Mouse (Mus musculus): ENCODE data around the gene Ppp1r13b.
A peak's percentile ranks its signal among the peaks of the same experiment; 100 is the strongest.

Ppp1r13b gene

GRCm38 (mm10) chr12:111882022-111882421 lies 25.9 kb downstream of the Ppp1r13b start:
- DNase-seq (ENCODE audit: low spot score), result no peak

GRCm38 (mm10) chr12:111878213-111878612 lies 29.7 kb downstream of the Ppp1r13b start:
- DNase-seq (ENCODE audit: low spot score), result peak; percentile 90

GRCm38 (mm10) chr12:111875499-111875898 lies 32.4 kb downstream of the Ppp1r13b start:
- no peak for DNase-seq (ENCODE audit: low spot score)

GRCm38 (mm10) chr12:111874601-111875140 lies 33.2 kb downstream of the Ppp1r13b start:
- no peak for DNase-seq (ENCODE audit: low spot score)

GRCm38 (mm10) chr12:111872079-111872478 lies 35.8 kb downstream of the Ppp1r13b start:
- no peak for DNase-seq (ENCODE audit: low spot score)

- DNase-seq (ENCODE audit: low spot score), result no peak
Observed at GRCm38 (mm10) chr12:111870811-111871210, 37.1 kb downstream of the Ppp1r13b start.

- no peak for DNase-seq (ENCODE audit: low spot score)
Observed at GRCm38 (mm10) chr12:111869806-111870205, 38.1 kb downstream of the Ppp1r13b start.

- DNase-seq (ENCODE audit: low spot score), result no peak
Observed at GRCm38 (mm10) chr12:111864206-111864824, 43.6 kb downstream of the Ppp1r13b start.

GRCm38 (mm10) chr12:111855448-111855847 lies 52.5 kb downstream of the Ppp1r13b start:
- DNase-seq (ENCODE audit: low spot score), result no peak

GRCm38 (mm10) chr12:111853546-111853945 lies 54.4 kb downstream of the Ppp1r13b start:
- no peak for DNase-seq (ENCODE audit: low spot score)

GRCm38 (mm10) chr12:111853011-111853436 lies 54.9 kb downstream of the Ppp1r13b start:
- peak; percentile 21 for DNase-seq (ENCODE audit: low spot score)

GRCm38 (mm10) chr12:111851745-111852144 lies 56.2 kb downstream of the Ppp1r13b start:
- DNase-seq (ENCODE audit: low spot score), result no peak

- no peak for DNase-seq (ENCODE audit: low spot score)
Observed at GRCm38 (mm10) chr12:111851235-111851634, 56.7 kb downstream of the Ppp1r13b start.

- peak; percentile 16 for DNase-seq (ENCODE audit: low spot score)
Observed at GRCm38 (mm10) chr12:111848300-111848798, 59.6 kb downstream of the Ppp1r13b start.

- DNase-seq (ENCODE audit: low spot score), result no peak
Observed at GRCm38 (mm10) chr12:111846815-111847214, 61.1 kb downstream of the Ppp1r13b start.

- DNase-seq (ENCODE audit: low spot score), result no peak
Observed at GRCm38 (mm10) chr12:111845953-111846352, 62.0 kb downstream of the Ppp1r13b start.

- DNase-seq (ENCODE audit: low spot score), result no peak
Observed at GRCm38 (mm10) chr12:111843470-111843869, 64.4 kb downstream of the Ppp1r13b start.

- DNase-seq (ENCODE audit: low spot score), result no peak
Observed at GRCm38 (mm10) chr12:111842565-111843433, 65.1 kb downstream of the Ppp1r13b start.

GRCm38 (mm10) chr12:111833457-111833856 lies 74.5 kb downstream of the Ppp1r13b start:
- DNase-seq (ENCODE audit: low spot score), result no peak

- no peak for DNase-seq (ENCODE audit: low spot score)
Observed at GRCm38 (mm10) chr12:111832643-111833042, 75.3 kb downstream of the Ppp1r13b start.

- DNase-seq (ENCODE audit: low spot score), result no peak
Observed at GRCm38 (mm10) chr12:111830375-111830774, 77.5 kb downstream of the Ppp1r13b start.

GRCm38 (mm10) chr12:111829954-111830353 lies 78.0 kb downstream of the Ppp1r13b start:
- no peak for DNase-seq (ENCODE audit: low spot score)

GRCm38 (mm10) chr12:111829447-111829846 lies 78.5 kb downstream of the Ppp1r13b start:
- DNase-seq (ENCODE audit: low spot score), result no peak
